Mouse (Mus musculus) cortical plate, adult 2 months (tissue): Measurements from ENCODE around the gene Zbtb43.

Experiments used
- CTCF ChIP-seq: fragments of 200-500 bp; IDR thresholded peaks from 2 replicates; pipeline ENCODE4 v1.5.1; 2011; ENCODE audit warnings: mild to moderate bottlenecking, control low read depth, low read length; ENCODE audit not compliant: insufficient read depth; ENCODE audit errors: extremely low read depth
- POLR2A ChIP-seq: fragments of 200-500 bp; IDR thresholded peaks from 2 replicates; pipeline ENCODE4 v1.6.1; 2011; ENCODE audit warnings: mild to moderate bottlenecking, low read length, control low read depth; ENCODE audit not compliant: insufficient read depth; ENCODE audit errors: extremely low read depth

- no peak for TF ChIP-seq CTCF
- TF ChIP-seq POLR2A, result no peak
Measured at GRCm38 (mm10) chr2:33477961-33478755, 9.8 kb upstream of the Zbtb43 start.
